Mouse (Mus musculus) lung, postnatal 36 days (tissue): ENCODE measurements around the gene Itgax.
A peak's percentile ranks its signal among the peaks of the same experiment; 100 is the strongest.
"Not testable (repeated sequence)": the region's sequence is repeated elsewhere in the genome, so short reads cannot be mapped to it uniquely, and the experiment has no call there.

Experiments
- DNase-seq: peaks from one replicate; pipeline ENCODE4 v3.0.0; 2022; ENCODE audit warnings: mixed read lengths

Gene Itgax

GRCm38 (mm10) chr7:128128741-128129720 is at the start of gene Itgax:
TSS of gene Itgax (plus strand) at chr7:128129547.
- DNase-seq = peak; percentile 50

- no peak for DNase-seq
Observed at GRCm38 (mm10) chr7:128080012-128080411, 49.3 kb upstream of the Itgax start.

GRCm38 (mm10) chr7:128089141-128089540 is 40.2 kb upstream of the Itgax start:
- peak; percentile 30 for DNase-seq

GRCm38 (mm10) chr7:128098135-128098534 is 31.2 kb upstream of the Itgax start:
- no peak for DNase-seq

GRCm38 (mm10) chr7:128100742-128101357 is 28.5 kb upstream of the Itgax start:
- DNase-seq = no peak

- DNase-seq = no peak
Observed at GRCm38 (mm10) chr7:128105246-128105645, 24.1 kb upstream of the Itgax start.

GRCm38 (mm10) chr7:128107462-128107861 is 21.9 kb upstream of the Itgax start:
- DNase-seq = no peak

GRCm38 (mm10) chr7:128110314-128110713 is 19.0 kb upstream of the Itgax start:
- no peak for DNase-seq

- no peak for DNase-seq
Observed at GRCm38 (mm10) chr7:128112131-128112530, 17.2 kb upstream of the Itgax start.

GRCm38 (mm10) chr7:128114371-128115105 is 14.8 kb upstream of the Itgax start:
- DNase-seq = no peak

GRCm38 (mm10) chr7:128115211-128115958 is 14.0 kb upstream of the Itgax start:
- no peak for DNase-seq

- no peak for DNase-seq
Observed at GRCm38 (mm10) chr7:128116396-128116795, 13.0 kb upstream of the Itgax start.

- DNase-seq = no peak
Observed at GRCm38 (mm10) chr7:128119726-128120490, 9.4 kb upstream of the Itgax start.

- peak; percentile 35 for DNase-seq
Observed at GRCm38 (mm10) chr7:128132148-128132547, 2.8 kb downstream of the Itgax start.

- DNase-seq = peak; percentile 63
Observed at GRCm38 (mm10) chr7:128133596-128133995, 4.2 kb downstream of the Itgax start.

GRCm38 (mm10) chr7:128136927-128137326 is 7.6 kb downstream of the Itgax start:
- peak; percentile 18 for DNase-seq

GRCm38 (mm10) chr7:128139611-128140010 is 10.3 kb downstream of the Itgax start:
- peak; percentile 28 for DNase-seq

- no peak for DNase-seq
Observed at GRCm38 (mm10) chr7:128150970-128151369, 21.6 kb downstream of the Itgax start.

- no peak for DNase-seq
Observed at GRCm38 (mm10) chr7:128154076-128154475, 24.7 kb downstream of the Itgax start, which contains the start of gene Itgad. TSS of gene Itgad (plus strand) at chr7:128154376.

GRCm38 (mm10) chr7:128154924-128155323 is 25.6 kb downstream of the Itgax start:
- DNase-seq = no peak

- not testable (repeated sequence) for DNase-seq
Observed at GRCm38 (mm10) chr7:128158688-128159354, 29.5 kb downstream of the Itgax start.
